Comparison of ENCODE assay signal across 9 mouse cellular contexts in genomic region chr12:108041571-108042238, GRCm38 (mm10). TPM values are rescaled to one million over a fixed set of nuclear protein-coding genes. Genes with fewer than 3 reads are reported as not detected.
A peak's percentile ranks its signal among the peaks of the same experiment; 100 is the strongest.
DNase-seq lines count a peak whose midpoint lies in the region; ATAC-seq and TF ChIP-seq lines count a peak whose summit lies in the region.
"Had no signal": no experiment of that assay in that cellular context is flagged by ENCODE, and none has a peak within 500 bp of the region (broad histone marks: within the 10 kb centered on the region; RNA-seq: fewer than 3 reads in every experiment).

No protein-coding gene starts in this region.

- no peak overlapping the region for H3K4me3 ChIP-seq in myocyte
- no peak overlapping the region for H3K4me3 ChIP-seq in stomach, embryonic 14.5 days (ENCODE audit: low read depth, low read length)

- no peaks in the 10 kb centered on the region for H3K27me3 ChIP-seq in myocyte (ENCODE audit: control insufficient read depth, insufficient read depth, insufficient read length)
- no peaks in the 10 kb centered on the region for H3K27me3 ChIP-seq in stomach, embryonic 14.5 days (ENCODE audit: control insufficient read depth, insufficient read depth, low read length)

- H3K36me3 ChIP-seq in myocyte (ENCODE audit: control insufficient read depth, insufficient read depth): no peaks in the 10 kb centered on the region
- no peaks in the 10 kb centered on the region for H3K36me3 ChIP-seq in stomach, embryonic 14.5 days (ENCODE audit: control insufficient read depth, insufficient read depth, low read length)
- H3K36me3 ChIP-seq: G1E had no signal

- no peak overlapping the region for H3K27ac ChIP-seq in stomach, embryonic 14.5 days (ENCODE audit: low read length)

- 37% methylated on average over 12 of the region's 12 CpGs for WGBS in stomach, embryonic 14.5 days

- H3K4me2 ChIP-seq in myocyte (ENCODE audit: low read depth): no peak overlapping the region
- no peak overlapping the region for H3K4me2 ChIP-seq in stomach, embryonic 14.5 days (replicated peaks; ENCODE audit: low read depth, low read length)

- H3K4me1 ChIP-seq in stomach, embryonic 14.5 days (ENCODE audit: control insufficient read depth, insufficient read depth, low read length): no peaks in the 10 kb centered on the region

- peak; percentile 94 for DNase-seq in heart, adult 11 months
- DNase-seq in heart, postnatal 25 days (ENCODE audit: low spot score): no peak
- peak; percentile 89 to 93 for DNase-seq in cerebellum, postnatal 36 days
- DNase-seq in gastrocnemius, postnatal 36 days: peak; percentile 46 to 71
- DNase-seq in kidney, adult 8-10 months: peak; percentile 47 to 69
- DNase-seq in left cerebral cortex, postnatal 4 days: peak; percentile 96

- intact Hi-C loops in heart, postnatal 25 days (cut with DNase I): loop anchor here (1.0 kb wide), 1 partner anchor 80 kb away; no protein-coding TSS in a partner anchor
- intact Hi-C loops in gastrocnemius, postnatal 36 days (cut with DNase I): loop anchor here (1.0 to 5.0 kb wide), 2 partner anchors 80 to 121 kb away; no protein-coding TSS in a partner anchor
- intact Hi-C loops in left cerebral cortex, postnatal 4 days (cut with DNase I): no loop called here

- no peaks in the 10 kb centered on the region for H3K79me2 ChIP-seq in myocyte (ENCODE audit: control insufficient read depth, insufficient read depth)

- no peaks in the 10 kb centered on the region for H3K9me3 ChIP-seq in stomach, embryonic 14.5 days (ENCODE audit: control insufficient read depth, low read depth, low read length)

- TF ChIP-seq POLR2A in myocyte (IDR thresholded peaks at IDR 0.05; ENCODE audit: insufficient read length, low read depth): no peak

- H3ac ChIP-seq in myocyte (ENCODE audit: control insufficient read depth, insufficient read length): no peak overlapping the region

- peak; percentile 25; the same call in 1 of the 2 replicates for ATAC-seq in stomach, embryonic 14.5 days (ENCODE audit: insufficient number of reproducible peaks, insufficient read depth, low FRiP score, low read depth)

- H3K9ac ChIP-seq in stomach, embryonic 14.5 days (replicated peaks; ENCODE audit: low read depth, low read length): no peak overlapping the region

TF ChIP-seq in myocyte, 11 proteins besides CTCF, POLR2A, EP300 and RAD21:
- TF ChIP-seq USF1 (IDR thresholded peaks at IDR 0.05; ENCODE audit: low read depth) (no peak), MYOD1 (IDR thresholded peaks at IDR 0.05; ENCODE audit: control insufficient read depth in 1 of 3, insufficient read length in 2 of 3, low read depth in 2 of 3) (peak in 2 of 3 experiments; percentile 2 to 28)

RNA-seq across cellular contexts. Expression of gene Bcl11b, which starts 38.3 kb away (rescaled TPM):
- 1 to 10 TPM; 1.1 to 1.6 TPM for total RNA-seq in heart, postnatal 25 days (2021)
- 1 to 10 TPM in 1 of 2 experiments, not detected in 1; 1.3 TPM for total RNA-seq in gastrocnemius, postnatal 36 days (2021)
- 100 to 1,000 TPM; 125 to 127 TPM for total RNA-seq in left cerebral cortex, postnatal 4 days (2021)
- not detected for polyA plus RNA-seq in myocyte (2012; fragmentation: generic; extraction: Trizol)
- polyA plus RNA-seq in stomach, embryonic 14.5 days (2014; fragmentation: Nextera tagmentation; extraction: Ambion mirVana): 6.0 and 6.8 TPM in 2 replicates
- polyA plus RNA-seq: G1E had no signal

Comparison
In these comparisons a context has a peak if more than half of its experiments do, and no peak if none do; other contexts are left out.
1. RNA of gene Bcl11b, which starts 38.3 kb away (total RNA-seq): 125 to 127 TPM in left cerebral cortex, postnatal 4 days; 1.1 to 1.6 TPM in heart, postnatal 25 days and 1.3 TPM in gastrocnemius, postnatal 36 days; every median in the first group is over 10 times any median in the second.